Mouse (Mus musculus) WW6 (cell line): ENCODE measurements around the gene Nav2.

Experiments used
- DNase-seq: peaks from one replicate; pipeline ENCODE4 v3.0.0-alpha.2; 2013; ENCODE audit warnings: low read depth, low spot score

The Nav2 gene

GRCm38 (mm10) chr7:49477976-49478349 is 569.4 kb downstream of the Nav2 start:
- no peak for DNase-seq

GRCm38 (mm10) chr7:49478886-49479285 is 570.4 kb downstream of the Nav2 start:
- DNase-seq = no peak

- DNase-seq = no peak
Observed at GRCm38 (mm10) chr7:49480962-49481361, 572.4 kb downstream of the Nav2 start.

DNA sequence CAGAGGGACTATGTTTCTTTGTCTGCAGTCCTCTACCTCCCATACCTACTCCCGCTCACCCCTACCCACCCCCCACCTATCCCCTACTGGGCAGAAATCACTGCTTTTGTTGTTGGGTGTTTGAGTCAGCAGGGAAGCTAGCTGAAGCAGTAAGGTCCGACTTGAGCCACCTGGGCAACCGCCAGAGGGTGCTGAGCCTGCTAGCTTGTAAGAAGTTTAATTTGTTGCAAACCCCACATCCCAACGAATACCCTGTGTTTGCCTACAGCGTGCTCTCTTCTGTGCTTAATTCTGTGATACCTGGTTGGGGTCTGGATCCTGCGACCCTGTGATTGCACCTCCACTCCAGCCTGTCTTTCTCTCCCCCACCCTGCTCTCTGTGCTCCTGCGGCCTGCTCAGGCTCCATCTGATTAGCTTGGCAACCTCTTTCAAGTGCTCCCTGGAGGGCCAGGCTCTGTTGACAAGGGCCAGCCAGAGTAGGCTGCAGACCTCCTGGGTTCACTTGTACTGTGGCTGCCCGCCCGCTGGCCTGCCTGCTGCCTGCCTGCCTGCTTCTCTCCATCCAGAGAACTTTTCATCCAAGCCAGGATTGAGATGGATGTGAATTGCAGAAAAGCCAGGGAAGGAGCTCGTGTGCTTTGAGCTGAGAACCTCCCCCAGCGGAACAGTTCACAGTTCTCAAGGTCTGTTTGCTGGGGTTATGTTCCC is 575.7 kb downstream of the Nav2 start:
- no peak for DNase-seq

- no peak for DNase-seq
Observed at GRCm38 (mm10) chr7:49485292-49485847, 576.9 kb downstream of the Nav2 start.

- DNase-seq = no peak
Observed at GRCm38 (mm10) chr7:49487347-49487746, 578.8 kb downstream of the Nav2 start.

- DNase-seq = no peak
Observed at GRCm38 (mm10) chr7:49488493-49489087, 580.1 kb downstream of the Nav2 start.

GRCm38 (mm10) chr7:49490814-49491213 is 582.3 kb downstream of the Nav2 start:
- DNase-seq = no peak

- no peak for DNase-seq
Observed at GRCm38 (mm10) chr7:49492622-49493021, 584.1 kb downstream of the Nav2 start.

DNA sequence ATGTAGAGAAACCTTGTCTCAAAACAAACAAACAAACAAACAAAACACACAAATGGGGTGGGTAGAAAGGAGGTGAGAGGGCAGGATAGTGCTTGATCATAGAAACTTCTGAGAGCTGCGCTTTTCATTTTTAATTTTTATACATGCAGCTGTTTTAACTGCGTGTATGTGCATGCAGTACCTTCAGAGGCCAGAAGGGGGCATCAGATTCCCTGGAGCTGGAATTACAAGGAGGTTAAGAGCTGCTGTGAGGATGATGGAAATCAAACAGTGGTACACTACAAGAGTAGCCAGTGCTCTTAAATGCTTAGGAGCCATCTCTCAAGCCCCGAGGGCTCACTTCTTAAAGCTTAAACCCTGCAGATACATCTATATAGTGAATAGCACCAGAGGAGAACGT is 584.7 kb downstream of the Nav2 start:
- no peak for DNase-seq

- DNase-seq = no peak
Observed at GRCm38 (mm10) chr7:49494654-49495053, 586.1 kb downstream of the Nav2 start.

DNA sequence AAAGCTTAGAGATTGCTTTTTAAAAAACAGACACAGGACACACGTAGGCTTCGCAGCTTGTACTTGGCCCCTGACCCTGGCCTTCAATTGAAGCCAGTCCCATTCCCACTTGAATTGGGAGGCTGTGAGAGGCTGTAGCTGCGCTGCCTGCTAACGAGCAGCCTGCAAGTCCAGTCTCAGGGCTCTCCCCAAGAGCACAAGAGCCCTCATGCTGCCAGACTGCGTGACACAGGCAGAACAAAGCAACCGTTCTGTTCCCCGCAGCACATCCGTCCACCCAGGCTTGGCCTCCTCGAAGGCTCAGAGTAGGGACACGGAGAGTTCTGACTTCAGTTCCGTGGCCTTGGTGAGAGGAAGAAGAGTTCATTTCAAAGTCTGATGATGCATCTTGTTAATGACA is 587.6 kb downstream of the Nav2 start:
- no peak for DNase-seq

- no peak for DNase-seq
Observed at GRCm38 (mm10) chr7:49496766-49497425, 588.4 kb downstream of the Nav2 start.

GRCm38 (mm10) chr7:49497426-49497892 is 588.9 kb downstream of the Nav2 start:
- DNase-seq = no peak

DNA sequence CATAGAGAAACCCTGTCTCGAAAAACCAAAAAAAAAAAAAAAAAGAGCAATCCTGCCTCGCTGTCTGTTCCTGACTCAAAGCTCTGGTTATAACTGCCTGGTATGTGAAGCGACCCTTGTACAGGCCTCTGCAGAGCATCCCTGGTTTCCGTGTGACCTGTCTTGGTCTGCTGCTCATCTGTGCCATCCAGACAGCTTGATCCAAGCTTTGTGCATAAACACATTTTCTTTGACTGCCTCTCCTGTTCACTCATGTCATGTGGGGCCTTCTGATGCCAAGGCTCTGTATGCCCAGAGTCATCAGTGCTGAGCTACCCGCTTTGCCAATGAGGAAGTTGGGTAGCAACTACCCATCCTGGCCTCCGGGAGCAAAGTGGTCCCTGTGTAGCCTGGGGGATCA is 591.1 kb downstream of the Nav2 start:
- no peak for DNase-seq

- no peak for DNase-seq
Observed at GRCm38 (mm10) chr7:49500916-49501315, 592.4 kb downstream of the Nav2 start.

GRCm38 (mm10) chr7:49503419-49503818 is 594.9 kb downstream of the Nav2 start:
- no peak for DNase-seq

DNA sequence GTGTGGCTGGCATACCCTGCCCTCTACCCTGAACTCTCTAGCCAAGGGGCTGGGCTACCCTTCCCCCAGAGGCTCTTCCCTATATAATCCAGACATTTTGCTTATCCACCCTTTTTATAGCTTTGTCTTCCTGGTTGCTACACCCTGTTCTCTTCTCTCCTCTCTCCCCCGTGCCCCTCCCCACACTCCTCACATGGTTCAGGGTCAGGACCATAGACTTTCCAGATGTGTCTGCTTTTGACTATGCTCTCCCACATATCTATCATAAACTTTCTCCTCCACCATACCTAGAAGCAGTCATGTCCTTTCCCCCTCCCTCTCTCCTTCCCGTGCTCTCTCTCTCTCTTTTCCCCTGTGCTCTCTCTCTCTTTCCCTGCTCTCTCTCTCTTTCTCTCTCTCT is 595.4 kb downstream of the Nav2 start:
- no peak for DNase-seq

GRCm38 (mm10) chr7:49504297-49504696 is 595.8 kb downstream of the Nav2 start:
- DNase-seq = no peak

GRCm38 (mm10) chr7:49505024-49505423 is 596.5 kb downstream of the Nav2 start:
- no peak for DNase-seq

- no peak for DNase-seq
Observed at GRCm38 (mm10) chr7:49506085-49506820, 597.7 kb downstream of the Nav2 start.

- no peak for DNase-seq
Observed at GRCm38 (mm10) chr7:49507943-49508506, 599.5 kb downstream of the Nav2 start.
